Mouse (Mus musculus) adrenal gland, adult 2 months (tissue): ENCODE measurements around the gene Osbpl7. TPM values are rescaled to one million over a fixed set of nuclear protein-coding genes. Genes with fewer than 3 reads are reported as not detected.

ENCODE experiments used
- DNase-seq: peaks from one replicate; pipeline ENCODE4 v3.0.0; 2021
- long read RNA-seq: library from polyadenylated mRNA; stranded (forward); transcript quantifications from one replicate; pipeline ENCODE4 v2.0.0, GENCODE M21; 2021
- polyA plus RNA-seq: library from polyadenylated mRNA; depleted of rRNA; stranded (reverse); fragments of >200 nt; gene quantifications from 2 replicates; pipeline ENCODE4 v1.2.3, GENCODE M21; 2012; rRNA removed
- total RNA-seq, 2 experiments: library from RNA; stranded (reverse); gene quantifications; 2 replicates each; pipeline ENCODE4 v1.2.3; 2021

Osbpl7 gene
- 10 to 100 TPM in 1 of 2 experiments, 1 to 10 TPM in 1; 7.4 to 12.7 TPM for total RNA-seq
- polyA plus RNA-seq, result 14.8 and 16.0 TPM in 2 replicates
- long read RNA-seq, transcript Osbpl7-201 (23 exons, 3,771 nt), result major isoform, 7 of 11 reads
- long read RNA-seq, partial matches to known transcripts, result 3 of 11 reads
- long read RNA-seq, other reads (novel, unspliced or antisense), result 1 of 11 reads

DNA sequence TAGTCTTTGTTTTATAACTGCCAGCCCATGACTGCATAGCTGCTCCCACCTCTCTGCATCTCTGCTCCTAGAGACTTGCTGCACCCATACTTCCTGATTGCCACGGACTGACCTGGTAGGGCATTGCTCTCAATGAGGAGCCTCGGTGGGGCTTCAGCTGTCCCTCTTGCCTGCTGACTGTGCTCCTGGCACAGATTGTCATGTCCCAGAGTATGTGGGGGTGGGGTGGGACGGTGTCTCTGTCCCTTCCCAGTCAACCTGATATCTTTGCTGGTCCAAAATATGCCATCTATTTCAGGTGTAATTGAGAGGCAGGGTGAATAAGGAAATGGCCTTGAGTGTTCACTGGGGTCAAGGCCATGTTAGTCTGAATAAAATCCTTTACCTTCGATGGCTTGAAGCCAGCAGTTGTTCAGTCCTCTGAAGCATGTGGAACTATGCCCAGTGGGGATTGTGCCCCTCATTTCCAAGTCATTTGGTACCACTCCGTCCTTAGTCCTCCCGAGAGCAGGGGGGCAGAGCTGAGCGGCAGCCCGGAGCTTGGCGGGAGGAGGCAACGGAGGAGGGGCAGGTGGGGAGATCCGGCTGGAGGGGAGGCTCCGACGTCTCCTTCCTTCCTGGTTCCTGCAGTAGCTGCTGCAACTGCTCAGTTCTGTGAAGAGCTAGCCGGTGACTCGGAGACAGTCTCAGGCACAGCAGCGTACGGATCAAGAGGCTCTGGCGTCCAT lies at the start of gene Osbpl7:
Gene Osbpl7, plus strand, starts transcription at position 413 of the 728 bp plus-strand sequence.
- DNase-seq, result peak; percentile 83

DNA sequence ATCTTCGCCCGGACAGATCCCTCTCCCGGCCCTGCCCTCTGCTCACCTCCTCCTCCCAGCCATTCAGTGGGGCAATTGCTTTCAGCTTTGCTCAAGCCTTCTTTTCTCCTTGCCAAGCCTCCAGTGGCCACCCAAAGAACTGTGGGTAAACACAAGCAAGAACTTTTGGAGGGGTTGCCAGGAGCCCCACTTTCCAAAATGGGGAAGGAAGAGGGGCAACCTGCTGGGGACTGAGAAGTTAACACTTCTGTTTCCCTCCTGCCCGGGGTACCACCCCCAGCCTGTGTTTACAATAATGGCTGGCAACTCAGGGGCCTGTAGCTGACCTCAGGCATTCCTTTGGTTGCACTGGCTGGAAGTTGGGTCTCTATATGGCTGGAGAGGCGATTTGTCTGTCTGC lies 47.3 kb upstream of the Osbpl7 start:
- no peak for DNase-seq

DNA sequence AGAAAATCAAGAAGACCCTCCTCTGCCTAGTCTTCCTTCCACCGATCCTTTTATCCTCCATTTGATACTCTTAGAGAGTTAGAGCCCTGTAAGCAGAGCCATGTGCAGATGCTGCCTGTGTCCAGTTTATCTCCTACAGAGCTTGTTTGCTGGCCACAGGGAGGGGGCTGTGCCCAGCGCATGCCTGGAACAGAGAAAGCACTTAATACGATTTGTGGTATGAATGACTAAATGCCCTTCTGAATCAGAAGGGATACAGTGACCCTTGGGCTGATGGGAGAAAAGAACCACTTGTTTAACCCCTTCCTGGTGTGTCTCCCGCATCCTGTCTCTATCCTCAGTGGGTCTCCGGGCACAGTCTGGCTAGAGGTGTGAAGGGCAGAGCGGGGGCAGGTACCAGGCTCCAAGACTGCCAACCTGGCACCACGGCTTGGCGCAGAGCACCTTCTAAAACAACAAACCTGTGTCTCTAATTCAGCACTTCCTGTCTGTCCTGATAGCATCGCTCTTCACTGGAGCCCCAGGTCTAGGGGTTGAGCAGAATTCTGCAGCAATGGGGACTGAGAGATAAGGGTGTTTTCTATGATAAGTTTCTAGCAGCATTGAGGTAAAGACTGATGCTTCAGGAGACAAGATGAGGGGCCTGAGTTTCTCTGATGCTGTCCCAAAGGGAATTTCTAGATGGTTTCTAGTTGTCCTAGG lies 43.2 kb upstream of the Osbpl7 start:
- no peak for DNase-seq

DNA sequence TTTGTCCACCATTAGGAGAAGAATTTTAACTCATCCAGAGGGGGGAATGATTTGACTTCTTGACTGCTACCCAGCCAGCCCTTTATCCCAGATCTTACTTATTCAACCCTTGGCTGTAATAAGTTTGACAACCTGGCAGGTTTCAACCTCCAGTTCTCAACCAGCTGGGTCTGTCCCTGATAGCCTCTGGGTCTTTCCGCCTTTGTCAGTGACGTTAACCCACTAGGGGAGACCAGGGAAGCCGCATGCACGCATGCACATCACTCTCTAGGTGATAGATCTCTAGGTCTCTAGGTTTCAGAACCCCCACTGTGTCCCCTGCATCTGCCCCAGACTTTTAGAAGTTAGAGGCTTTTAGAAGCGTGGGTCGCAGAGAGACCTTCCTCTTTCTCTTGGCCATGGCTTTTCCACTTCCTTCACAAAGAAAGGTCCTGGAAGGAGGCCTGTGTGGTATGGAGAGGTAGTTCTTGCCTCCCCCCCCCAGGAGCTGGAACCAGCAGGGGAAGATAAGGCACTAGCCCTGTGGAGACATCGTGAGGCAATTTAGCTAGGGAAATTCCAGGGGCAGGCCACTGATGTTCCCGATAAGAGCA lies 41.1 kb upstream of the Osbpl7 start:
- no peak for DNase-seq

DNA sequence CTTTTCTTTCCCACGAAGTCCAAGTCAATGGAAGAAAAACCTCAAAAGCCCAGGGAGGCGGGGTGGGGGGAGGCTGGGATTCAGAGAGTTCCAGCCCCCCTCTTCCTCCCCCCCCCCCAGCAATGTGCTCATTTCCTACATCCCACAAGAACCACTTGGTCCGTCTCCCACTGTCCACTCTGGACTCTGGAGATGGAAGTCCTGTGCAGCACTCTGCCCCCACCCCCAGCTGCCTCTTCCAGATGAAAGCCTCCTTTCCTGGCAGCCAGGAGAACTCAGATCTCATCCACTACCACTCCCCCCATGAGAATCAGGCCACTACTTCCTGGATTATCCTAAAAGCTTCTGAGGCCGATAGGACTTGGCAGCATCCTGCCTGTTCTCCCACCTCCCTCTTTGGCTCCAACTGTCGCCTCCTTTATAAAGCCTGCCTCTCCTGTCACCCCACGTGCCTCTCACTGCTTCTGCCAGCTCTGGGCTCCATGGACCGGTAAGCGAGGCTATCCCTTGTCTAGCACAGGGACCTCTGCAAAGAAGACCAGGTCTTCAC lies 37.2 kb upstream of the Osbpl7 start, which contains the start of gene Sp6:
Gene Sp6, plus strand, starts transcription at position 274 of the 550 bp plus-strand sequence.
- DNase-seq, result no peak

DNA sequence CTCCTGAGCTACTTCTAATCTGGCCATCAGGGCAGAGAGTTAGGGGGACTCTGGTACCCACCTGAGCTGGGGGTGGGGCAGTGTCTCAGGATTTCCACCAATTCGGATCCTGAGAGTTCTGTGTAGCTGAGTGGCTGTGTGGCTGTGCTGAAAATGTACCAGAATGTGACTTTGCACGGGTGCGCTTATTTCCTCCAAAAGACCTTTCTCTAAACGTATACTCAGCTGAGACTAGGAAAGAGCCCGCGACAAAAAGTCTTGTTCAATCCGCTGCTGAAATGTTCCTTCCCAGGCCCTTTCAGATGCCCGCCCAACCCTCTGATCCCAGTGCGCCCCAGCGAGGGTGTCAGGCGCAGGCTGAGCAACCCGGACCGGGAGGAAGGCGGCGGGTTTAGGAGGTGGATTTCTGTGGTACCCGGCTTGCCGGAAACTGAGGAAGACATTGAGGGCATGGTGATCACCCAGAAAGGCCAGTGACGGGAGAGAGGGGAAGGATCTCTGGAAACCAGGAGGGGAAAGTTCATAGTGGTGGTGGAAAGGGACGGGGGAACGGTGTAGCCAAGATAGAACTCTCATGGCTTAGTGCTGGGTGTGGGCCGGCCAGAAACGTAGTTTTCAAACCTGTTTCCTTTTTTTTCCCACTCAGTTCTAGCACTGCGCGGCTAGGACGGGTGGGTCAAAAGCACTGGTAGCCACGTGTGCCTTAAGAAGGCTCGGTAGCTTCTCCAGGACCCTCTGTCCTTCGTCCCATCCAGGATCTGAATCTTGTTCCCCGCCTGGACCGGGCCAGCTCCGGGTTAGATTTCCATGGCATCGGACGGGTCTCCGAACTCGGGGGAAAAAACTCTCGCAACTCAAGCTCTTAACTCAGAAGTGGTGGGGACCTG lies 32.5 kb upstream of the Osbpl7 start:
- DNase-seq, result no peak

DNA sequence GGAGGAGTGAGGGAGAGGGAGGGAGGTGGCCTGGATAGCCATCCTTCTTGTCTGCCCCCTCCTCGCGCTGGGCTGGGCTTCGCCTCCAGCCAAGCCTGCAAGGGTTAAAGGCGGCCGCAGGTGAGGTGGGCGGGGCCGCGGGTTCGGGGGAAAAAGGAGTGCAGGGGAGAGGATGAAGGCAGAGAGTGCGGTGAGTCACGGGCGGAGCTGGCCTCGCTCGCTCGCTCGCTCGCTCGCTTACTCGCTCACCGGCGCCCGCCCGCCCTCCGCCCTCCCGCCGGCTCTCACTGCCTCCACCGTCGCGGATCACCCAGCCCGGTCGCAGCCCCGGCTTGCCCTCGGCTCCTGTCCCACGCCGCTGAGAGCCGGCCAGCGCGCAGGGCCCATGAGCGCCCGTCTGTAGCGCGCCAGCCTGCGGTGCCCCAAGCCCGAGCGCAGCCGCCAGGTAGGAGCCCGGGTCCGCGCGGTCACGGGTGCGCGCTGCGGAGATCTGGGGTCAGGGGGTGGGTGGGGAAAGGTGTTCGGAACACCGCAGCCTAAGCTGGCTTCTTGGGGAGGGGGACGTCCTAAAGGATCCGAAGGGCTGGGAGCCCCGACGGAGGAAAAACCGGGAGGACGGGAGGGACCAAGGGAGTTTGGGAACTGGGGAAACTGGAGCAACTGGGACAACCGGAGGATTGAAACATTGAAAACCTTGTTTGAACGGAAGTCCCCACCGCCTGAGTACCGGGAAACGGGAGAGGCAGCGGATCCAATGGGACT lies 31.7 kb upstream of the Osbpl7 start:
- peak; percentile 47 for DNase-seq

DNA sequence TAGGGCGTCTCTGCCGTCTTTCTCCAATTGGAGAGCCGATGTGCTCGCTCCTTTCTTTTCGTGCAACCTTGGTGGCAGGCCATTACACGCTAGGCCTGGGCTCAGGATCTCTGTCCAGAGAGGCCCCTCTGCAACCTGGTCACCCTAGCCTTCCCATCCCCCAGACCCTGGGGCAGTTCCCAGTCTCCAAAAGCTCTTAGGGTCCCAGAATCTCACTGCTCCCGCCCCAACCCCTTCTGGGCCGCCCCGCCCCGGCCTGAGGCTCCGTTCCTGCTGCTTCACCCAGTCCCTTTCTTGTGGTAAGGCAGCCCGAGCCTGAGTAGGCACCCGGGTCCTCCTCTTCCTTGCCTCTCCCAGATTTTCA lies 31.1 kb upstream of the Osbpl7 start:
- DNase-seq, result no peak

DNA sequence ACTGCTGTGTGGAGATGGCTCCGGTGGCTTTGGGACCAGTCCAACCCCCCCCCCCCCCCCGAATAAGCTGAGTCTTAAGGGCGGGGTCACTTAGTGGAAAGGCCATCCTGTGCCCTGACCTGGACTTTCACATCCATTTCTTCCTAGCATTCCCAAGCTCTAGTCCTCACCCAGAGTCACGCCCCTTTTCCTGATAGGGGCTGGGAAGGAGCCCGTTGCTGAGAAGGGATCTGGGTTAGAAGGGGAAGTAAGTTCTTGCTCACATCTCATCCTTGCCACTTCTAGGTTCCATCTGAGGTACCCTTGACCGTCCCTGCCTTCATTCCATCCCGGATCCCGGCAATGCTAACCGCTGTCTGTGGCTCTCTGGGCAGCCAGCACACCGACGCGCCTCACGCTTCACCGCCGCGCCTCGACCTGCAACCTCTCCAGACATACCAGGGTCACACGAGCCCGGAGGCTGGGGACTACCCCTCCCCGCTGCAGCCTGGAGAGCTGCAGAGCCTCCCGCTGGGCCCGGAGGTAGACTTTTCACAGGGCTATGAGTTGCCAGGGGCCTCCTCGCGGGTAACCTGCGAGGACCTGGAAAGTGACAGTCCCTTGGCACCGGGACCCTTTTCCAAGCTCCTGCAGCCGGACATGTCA lies 29.2 kb upstream of the Osbpl7 start:
- DNase-seq, result no peak

DNA sequence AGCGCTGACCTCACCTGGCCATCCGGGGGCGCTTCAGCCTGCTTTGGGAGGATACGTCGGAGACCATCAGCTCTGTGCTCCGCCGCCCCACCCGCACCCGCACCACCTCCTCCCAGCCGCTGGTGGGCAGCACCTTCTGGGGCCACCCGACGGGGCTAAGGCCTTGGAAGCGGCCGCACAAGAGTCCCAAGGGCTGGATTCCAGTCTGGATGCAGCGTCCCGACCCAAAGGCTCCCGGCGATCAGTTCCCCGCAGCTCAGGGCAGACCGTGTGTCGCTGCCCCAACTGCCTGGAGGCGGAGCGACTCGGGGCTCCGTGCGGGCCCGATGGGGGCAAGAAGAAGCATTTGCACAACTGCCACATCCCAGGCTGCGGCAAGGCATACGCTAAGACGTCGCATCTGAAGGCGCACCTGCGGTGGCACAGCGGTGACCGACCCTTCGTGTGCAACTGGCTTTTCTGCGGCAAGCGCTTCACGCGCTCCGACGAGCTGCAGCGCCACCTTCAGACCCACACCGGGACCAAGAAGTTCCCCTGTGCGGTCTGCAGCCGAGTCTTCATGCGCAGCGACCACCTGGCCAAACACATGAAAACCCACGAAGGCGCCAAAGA lies 28.4 kb upstream of the Osbpl7 start:
- DNase-seq, result peak; percentile 80

DNA sequence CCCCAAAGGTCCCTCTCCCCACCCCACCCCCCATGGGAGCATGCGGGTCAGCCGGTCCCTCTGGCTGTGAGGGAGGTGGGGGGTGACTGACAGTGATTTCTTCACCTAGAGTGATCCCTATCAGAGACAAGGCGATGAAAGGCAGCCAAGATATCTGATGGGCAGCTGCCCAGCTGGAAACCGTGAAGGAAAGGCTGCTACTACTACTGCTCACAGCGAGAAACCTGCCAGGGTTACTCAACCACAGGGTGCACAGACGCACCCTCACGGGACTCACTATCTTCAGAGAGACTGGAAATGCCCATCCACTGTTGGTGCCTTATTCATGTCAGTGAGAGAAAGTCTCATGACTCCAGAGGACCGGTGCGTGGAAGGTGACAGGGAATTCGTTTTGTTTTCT lies 25.5 kb upstream of the Osbpl7 start:
- DNase-seq, result peak; percentile 55

DNA sequence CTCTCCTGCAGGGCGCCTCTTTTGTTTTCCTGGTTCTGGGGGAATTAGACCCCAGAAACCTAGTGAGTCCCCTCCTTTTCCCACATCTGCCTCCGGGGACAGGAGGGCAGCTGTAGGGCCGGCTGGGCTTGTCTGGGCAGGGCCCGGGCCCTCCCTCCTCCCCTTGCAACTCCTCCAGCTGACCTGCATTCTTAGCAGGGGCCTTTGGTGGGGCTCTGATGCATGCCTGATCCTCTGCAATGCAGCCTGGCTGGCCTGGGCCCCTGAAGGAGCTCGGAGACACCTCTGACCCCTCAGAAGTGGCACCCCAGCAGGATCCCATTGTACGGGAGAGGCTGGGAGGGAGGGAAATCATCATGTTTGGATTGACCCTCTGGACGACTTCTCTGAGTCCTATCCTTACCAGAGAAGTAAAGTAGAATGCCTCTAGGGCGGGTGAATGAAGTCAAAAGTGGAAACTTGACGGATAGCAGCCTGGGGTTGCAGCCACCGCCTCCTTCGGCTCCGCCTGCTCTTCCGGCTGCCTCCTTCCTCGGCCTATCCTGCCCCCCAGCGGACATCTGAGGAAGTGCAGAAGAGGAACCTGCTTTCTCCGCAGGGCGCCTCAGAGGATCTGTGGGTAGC lies 24.6 kb upstream of the Osbpl7 start:
- DNase-seq, result peak; percentile 87

DNA sequence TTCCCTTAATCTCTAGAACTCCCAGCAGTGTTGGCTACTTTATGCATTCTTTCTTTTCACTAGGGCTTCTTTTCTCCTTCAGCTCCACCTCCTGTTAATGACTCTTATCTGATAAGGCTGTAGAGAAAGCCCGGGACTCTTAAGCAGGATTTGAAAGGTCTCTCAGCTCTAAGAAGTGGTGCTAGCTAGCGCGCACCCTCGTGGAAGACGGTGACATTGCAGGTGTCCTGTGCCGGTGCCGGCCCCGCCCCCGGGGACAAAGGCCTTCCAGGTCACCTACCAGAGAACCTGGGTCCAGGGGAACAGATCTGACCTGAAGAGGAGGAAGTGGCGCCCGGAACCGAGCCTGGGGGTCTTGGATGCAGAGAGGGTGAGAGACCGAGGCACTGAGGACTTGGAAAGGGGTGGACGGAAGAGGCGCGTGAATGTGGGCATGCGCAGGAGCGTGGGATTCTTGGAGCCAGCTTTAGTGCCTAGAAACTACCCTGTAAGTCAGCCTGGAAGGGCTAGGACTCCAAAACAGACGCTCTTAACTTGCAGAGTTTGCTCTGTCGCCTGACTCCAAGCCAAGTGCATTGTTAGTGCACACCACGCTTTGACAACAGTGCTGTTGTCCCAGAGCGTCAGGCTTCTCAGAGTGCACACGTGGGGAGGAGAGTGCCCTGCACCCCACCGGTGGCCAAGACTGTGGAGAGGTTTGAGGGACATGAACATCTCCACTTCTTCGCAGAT lies 20.6 kb upstream of the Osbpl7 start, which contains the start of gene Scrn2:
Gene Scrn2, plus strand, starts transcription at position 253 of the 732 bp plus-strand sequence.
- peak; percentile 90 for DNase-seq

DNA sequence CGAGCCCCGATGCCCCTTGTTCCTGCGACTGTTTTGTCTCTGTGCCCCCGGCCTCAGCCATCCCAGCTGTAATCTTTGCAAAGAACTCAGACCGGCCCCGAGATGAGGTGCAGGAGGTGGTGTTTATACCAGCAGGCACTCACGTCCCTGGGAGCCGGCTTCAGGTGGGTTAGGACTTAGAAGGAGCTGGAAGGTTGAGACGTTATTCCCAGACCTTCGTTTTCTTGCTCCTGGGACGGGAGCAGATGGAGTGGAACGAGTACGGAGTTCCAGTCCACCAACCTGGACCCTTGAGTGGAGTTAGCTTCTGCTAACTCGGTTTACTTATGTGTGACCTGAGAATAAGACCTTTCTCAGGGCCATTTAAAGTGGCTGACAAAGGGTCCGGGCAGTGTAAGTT lies 20.0 kb upstream of the Osbpl7 start:
- no peak for DNase-seq

DNA sequence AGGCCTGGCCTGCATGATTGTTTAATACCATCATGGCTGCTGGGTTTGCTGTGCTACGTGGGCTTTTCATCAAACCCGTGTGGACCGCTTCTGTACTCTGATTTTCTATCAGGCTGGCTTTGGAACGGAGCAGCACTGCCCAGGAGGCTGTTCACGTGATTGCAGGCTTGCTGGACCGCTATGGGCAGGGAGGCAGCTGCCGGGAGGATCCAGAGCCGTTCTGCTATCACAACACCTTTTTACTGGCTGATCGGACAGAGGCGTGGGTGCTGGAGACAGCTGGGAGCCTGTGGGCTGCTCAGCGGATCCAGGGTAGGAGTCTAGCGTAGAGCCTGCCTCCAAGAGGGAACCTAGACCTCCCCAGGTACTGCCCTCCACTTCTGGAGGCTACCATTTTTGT lies 18.5 kb upstream of the Osbpl7 start:
- DNase-seq, result no peak

DNA sequence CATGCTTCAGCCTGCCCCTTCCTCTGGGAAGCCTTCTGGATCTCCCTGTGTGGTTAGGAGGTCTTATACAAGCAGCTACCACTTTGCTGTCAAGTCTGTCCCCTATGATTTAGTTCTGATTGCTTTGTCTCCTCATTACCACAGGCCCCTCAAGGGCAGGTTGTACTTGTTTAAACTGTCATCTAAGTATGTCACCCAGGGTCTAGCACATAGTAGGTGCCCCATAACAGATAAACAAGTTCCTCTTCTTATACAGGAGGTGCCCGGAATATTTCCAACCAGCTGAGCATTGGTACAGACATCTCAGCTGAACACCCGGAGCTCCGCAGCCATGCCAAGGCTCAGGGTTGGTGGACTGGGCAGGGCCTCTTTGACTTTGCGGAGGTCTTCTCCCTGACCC lies 17.9 kb upstream of the Osbpl7 start:
- no peak for DNase-seq

DNA sequence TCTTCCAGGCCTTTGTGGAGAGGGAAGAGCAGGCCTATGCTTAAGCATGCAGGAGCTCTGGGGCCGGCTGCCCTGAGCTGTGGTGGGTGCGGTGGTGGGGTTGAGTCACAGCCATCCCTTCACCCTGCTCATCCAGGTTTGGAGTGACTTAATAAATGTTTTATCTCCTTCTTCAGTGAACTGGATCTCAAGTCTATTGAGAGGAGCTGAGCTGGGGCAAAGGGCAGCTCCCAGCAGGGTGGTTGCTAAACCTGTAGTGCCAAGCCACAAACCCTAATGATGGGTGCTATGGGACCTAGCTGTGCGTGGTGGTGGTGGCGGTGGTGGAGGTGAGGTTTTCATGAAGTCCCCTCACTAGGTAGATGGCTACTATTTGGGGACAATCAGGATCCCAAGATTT lies 16.6 kb upstream of the Osbpl7 start:
- DNase-seq, result no peak

DNA sequence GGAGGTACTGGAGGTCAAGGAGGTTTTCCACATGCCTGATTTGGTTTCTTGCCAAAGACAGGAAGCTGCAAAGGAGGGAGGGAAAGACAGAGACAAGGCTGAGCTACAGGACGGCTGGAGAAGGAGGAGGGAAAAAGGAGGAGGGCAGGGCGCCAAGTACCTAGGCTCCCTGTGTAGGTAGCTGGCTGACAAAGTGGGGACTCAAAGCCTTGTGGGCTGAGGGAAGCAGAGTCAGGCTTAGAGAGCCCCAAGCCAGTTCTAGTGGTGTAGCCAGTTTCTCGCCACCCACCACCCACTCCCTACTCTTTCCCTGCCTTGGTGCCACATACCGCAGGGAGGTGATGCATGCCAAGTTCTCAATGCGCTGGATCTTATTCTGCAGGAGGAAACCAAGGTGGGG lies 14.3 kb upstream of the Osbpl7 start:
- no peak for DNase-seq

DNA sequence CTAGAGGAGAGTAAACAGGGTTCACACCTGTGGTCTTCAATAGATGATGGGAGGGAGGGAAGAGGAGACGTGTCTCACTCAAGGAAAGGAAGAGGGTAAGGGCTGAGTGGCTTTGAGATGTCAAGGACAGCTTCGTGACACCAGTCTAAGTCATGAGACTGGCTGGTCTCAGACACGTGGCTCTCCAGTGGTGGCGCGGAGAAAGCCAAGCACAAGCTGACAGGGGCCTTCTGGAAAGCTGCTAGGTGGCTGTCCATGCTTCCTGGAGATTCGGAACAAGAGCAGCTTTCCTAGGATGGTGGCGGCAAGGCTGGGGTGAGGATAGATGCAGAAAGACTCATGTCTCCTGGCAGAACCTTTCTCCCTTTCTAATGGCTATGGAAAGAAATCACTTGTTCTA lies 11.5 kb upstream of the Osbpl7 start:
- DNase-seq, result peak; percentile 78
